Mouse (Mus musculus): ENCODE measurements around the gene Frmd8.

GRCm38 (mm10) chr19:5808955-5809711, 65.9 kb downstream of the Frmd8 start:
- TF ChIP-seq ZC3H11A (IDR thresholded peaks at IDR 0.05; ENCODE audit: borderline replicate concordance, low read depth, low read length) (no peak), ZNF384 (IDR thresholded peaks at IDR 0.05; ENCODE audit: low read depth, low read length) (no peak)
